Mouse (Mus musculus) hindbrain, embryonic 14.5 days (tissue): ENCODE data around the gene Ryr1. TPM values are rescaled to one million over a fixed set of nuclear protein-coding genes. Genes with fewer than 3 reads are reported as not detected.

ENCODE experiments used
- ATAC-seq: fragments of 200-750 bp; cut with Nextera tagmentation; 2 replicates; pipeline ENCODE4 v1.8.0; 2017; ENCODE audit warnings: moderate number of reproducible peaks, mild to moderate bottlenecking, moderate TSS enrichment, moderate library complexity; ENCODE audit not compliant: low FRiP score
- DNase-seq: peaks from one replicate; pipeline ENCODE4 v3.0.0-alpha.2; 2015; ENCODE audit warnings: low spot score
- H3K27ac ChIP-seq: fragments of 300-500 bp; sonication (generic); 2 replicates; pipeline ENCODE4 v1.5.1; 2014; ENCODE audit warnings: mild to moderate bottlenecking, moderate library complexity
- H3K27me3 ChIP-seq: fragments of 300-500 bp; sonication (generic); 2 replicates; pipeline ENCODE4 v1.6.1; 2014; ENCODE audit warnings: mild to moderate bottlenecking, low read length, mixed read lengths; ENCODE audit not compliant: control insufficient read depth, insufficient read depth
- H3K36me3 ChIP-seq: fragments of 300-500 bp; sonication (generic); replicated peaks from 2 replicates; pipeline ENCODE4 v1.6.1; 2014; ENCODE audit not compliant: control insufficient read depth, insufficient read depth
- H3K4me1 ChIP-seq: fragments of 300-500 bp; sonication (generic); replicated peaks from 2 replicates; pipeline ENCODE4 v1.6.1; 2014; ENCODE audit warnings: antibody characterized with exemption, low read length, mixed read lengths; ENCODE audit not compliant: control insufficient read depth, insufficient read depth
- H3K4me2 ChIP-seq: fragments of 300-500 bp; sonication (generic); replicated peaks from 2 replicates; pipeline ENCODE4 v1.6.1; 2014; ENCODE audit warnings: mild to moderate bottlenecking, moderate library complexity
- H3K4me3 ChIP-seq: fragments of 300-500 bp; sonication (generic); replicated peaks from 2 replicates; pipeline ENCODE4 v1.5.1; 2014; ENCODE audit warnings: mild to moderate bottlenecking, low read length
- H3K9ac ChIP-seq: fragments of 300-500 bp; sonication (generic); 2 replicates; pipeline ENCODE4 v1.6.1; 2014
- H3K9me3 ChIP-seq: fragments of 300-500 bp; sonication (generic); 2 replicates; pipeline ENCODE4 v1.6.1; 2016; ENCODE audit warnings: low read length; ENCODE audit not compliant: control insufficient read depth
- WGBS: fragments of 180-500 bp; shearing (Covaris S2); extraction: QIAGEN DNeasy Blood & Tissue Kit; methylation state at CpG from one replicate; pipeline ENCODE4 v1.1.7; 2014; 5-methylcytosine and 5-hydroxymethylcytosine counted together
- polyA plus RNA-seq: library from polyadenylated mRNA; unstranded; fragments of >200 nt; fragmentation: Nextera tagmentation; extraction: Ambion mirVana; gene quantifications from 2 replicates; pipeline ENCODE4 v1.2.1, GENCODE M21; 2014

The Ryr1 gene
- 5.1 and 7.6 TPM in 2 replicates for polyA plus RNA-seq

DNA sequence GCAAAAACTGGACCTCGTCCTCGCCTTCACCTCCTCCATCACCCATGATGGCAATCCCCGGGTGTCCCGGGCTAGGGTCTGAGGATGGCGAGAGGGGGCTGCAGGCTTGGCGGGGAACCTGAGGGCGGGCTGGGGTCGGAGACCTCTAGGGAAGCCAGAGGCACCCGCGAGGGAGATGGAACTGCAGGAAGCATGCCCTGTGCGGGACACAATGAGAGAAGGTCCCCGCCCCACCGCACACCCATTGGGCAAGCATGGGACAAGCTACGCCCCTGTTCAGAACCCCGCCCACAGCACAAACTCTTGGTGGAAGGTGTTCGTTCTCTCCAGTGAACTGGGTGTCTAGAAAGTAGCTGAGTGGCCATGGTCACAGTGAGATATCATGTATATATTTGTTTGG, at the start of gene Ryr1:
TSS of gene Ryr1 (minus strand) at position 210 of the 400 bp plus-strand sequence.
- no peak for ATAC-seq
- 0 out of 2 replicates have a peak within 1 kb of the TSS, but pooled peaks have one; percentile 26 for H3K9ac ChIP-seq

DNA sequence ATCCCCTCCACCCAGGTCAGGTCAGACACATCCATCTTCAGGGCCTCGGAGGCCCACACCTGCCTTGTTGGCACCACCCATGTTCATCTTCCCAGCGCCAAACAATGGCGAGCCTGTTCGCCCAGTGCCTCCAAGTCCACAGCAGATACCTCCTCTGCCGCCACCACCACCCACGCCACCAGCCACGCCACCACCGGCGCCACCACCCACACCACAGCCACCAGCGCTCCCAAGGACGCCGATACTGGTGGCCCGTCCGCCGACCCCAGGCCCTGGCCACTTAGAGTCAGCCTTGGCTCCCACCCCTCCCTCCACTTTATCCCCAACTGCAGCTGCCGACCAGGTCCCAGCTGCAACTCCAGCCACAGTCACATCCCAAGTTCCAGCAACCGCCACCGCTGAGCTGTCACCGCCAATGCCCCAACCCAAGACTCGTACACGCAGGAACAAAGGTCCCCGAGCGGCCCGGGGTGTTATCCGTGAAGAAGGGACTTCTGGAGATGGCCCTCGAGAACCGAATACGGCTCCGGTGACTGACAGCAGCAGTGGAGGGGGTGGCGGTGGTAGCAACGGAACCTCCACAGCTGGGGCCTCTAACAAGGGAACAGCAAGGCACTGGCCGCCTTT, 47.5 kb upstream of the Ryr1 start:
- H3K9me3 ChIP-seq, result no peaks in the 10 kb centered on the region
- 27% methylated on average over 32 of the region's 32 CpGs for WGBS
- H3K27me3 ChIP-seq, result peaks cover 50% of the 10 kb centered on the region
- H3K9ac ChIP-seq, result 0 out of 2 replicates have a peak overlapping the region, but pooled peaks have one; percentile 31
- peaks cover 22% of the 10 kb centered on the region for H3K4me1 ChIP-seq
- DNase-seq (no peak), ATAC-seq (no peak)
- peaks cover 46% of the 10 kb centered on the region for H3K36me3 ChIP-seq
- 0 out of 2 replicates have a peak overlapping the region, but pooled peaks have one; percentile 47 for H3K4me3 ChIP-seq
- no peak overlapping the region for H3K4me2 ChIP-seq
- H3K27ac ChIP-seq, result no peak overlapping the region

More for the DNA sequence above, at the start of gene Ryr1:
- Histone ChIP-seq H3K36me3 (no peaks in the 10 kb centered on the region), H3K27me3 (peaks cover 6% of the 10 kb centered on the region; the same call in 1 of the 2 replicates), H3K4me1 (peaks cover 4% of the 10 kb centered on the region; the same call in 1 of the 2 replicates), H3K4me2 (peak within 1 kb of the TSS; percentile 47), H3K9me3 (no peaks in the 10 kb centered on the region), H3K27ac (no peak within 1 kb of the TSS), H3K4me3 (peak within 1 kb of the TSS; percentile 15)
- WGBS, result under 1% methylated on average over 16 of the region's 16 CpGs
- DNase-seq, result peak; percentile 36

GRCm38 (mm10) chr7:29171562-29172097, 46.7 kb upstream of the Ryr1 start:
- peaks cover 50% of the 10 kb centered on the region for H3K27me3 ChIP-seq
- H3K4me2 ChIP-seq, result peak overlapping the region; percentile 57
- H3K9ac ChIP-seq, result peak overlapping the region; percentile 31
- DNase-seq (no peak), ATAC-seq (no peak)
- 6% methylated on average over 34 of the region's 34 CpGs for WGBS
- H3K9me3 ChIP-seq, result no peaks in the 10 kb centered on the region
- no peak overlapping the region for H3K27ac ChIP-seq
- peaks cover 22% of the 10 kb centered on the region for H3K4me1 ChIP-seq
- H3K4me3 ChIP-seq, result peak overlapping the region; percentile 47
- peaks cover 42% of the 10 kb centered on the region for H3K36me3 ChIP-seq

DNA sequence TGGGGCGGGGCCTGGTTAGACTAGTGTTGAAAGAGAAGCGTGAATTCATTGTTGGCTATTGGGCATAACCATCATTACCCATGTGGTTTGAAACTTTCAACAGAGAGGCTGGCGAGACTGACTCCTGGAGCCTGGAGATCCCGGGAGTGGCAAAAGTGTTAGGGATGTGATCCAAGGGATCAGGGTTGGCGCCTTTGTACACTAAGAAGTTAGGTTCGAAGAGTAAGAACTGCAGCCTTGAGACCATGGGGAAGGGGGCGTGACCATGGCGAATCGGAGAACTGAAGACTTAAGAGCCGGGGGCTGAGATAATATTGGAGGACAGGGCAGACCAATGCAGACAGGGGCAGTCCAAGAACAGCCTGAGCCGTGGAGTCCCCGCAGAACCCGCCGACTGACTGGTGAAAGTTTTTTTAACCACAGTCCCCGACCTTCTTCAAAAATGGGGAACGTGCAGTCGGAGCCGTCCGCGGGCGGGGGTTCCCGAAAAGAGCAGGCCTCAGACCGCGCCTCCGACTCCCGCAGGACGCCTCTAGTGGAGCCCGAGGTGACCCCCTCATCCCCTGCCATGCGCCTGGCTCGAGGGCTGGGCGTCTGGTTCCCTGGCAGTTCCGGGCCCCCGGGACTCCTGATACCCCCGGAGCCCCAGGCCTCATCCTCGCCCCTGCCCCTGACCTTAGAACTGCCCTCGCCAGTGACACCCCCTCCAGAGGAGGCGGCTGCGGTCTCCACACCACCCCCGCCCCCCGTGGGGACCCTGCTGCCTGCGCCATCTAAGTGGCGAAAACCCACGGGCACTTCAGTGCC, 46.0 kb upstream of the Ryr1 start:
- ATAC-seq (no peak), DNase-seq (no peak)
- H3K9ac ChIP-seq, result no peak overlapping the region
- peaks cover 22% of the 10 kb centered on the region for H3K4me1 ChIP-seq
- peak overlapping the region; percentile 57 for H3K4me2 ChIP-seq
- H3K36me3 ChIP-seq, result peaks cover 39% of the 10 kb centered on the region
- H3K27me3 ChIP-seq, result peaks cover 50% of the 10 kb centered on the region
- 1% methylated on average over 43 of the region's 43 CpGs for WGBS
- no peaks in the 10 kb centered on the region for H3K9me3 ChIP-seq
- peak overlapping the region; percentile 47 for H3K4me3 ChIP-seq
- H3K27ac ChIP-seq, result no peak overlapping the region

GRCm38 (mm10) chr7:29170066-29170754, 45.2 kb upstream of the Ryr1 start, which contains the start of the genes Ggn and Spred3:
Gene Ggn (plus strand): TSS chr7:29170210.
Gene Spred3 (minus strand): TSS chr7:29170411.
- H3K4me1 ChIP-seq, result peaks cover 22% of the 10 kb centered on the region
- peak within 1 kb of the TSS; percentile 57 for H3K9ac ChIP-seq
- H3K4me3 ChIP-seq, result peak within 1 kb of the TSS; percentile 47
- peaks cover 48% of the 10 kb centered on the region for H3K27me3 ChIP-seq
- under 1% methylated on average over 30 of the region's 30 CpGs for WGBS
- no peaks in the 10 kb centered on the region for H3K9me3 ChIP-seq
- peak within 1 kb of the TSS; percentile 72 for H3K27ac ChIP-seq
- peak; percentile 69 for DNase-seq
- H3K4me2 ChIP-seq, result peak within 1 kb of the TSS; percentile 57
- H3K36me3 ChIP-seq, result peaks cover 35% of the 10 kb centered on the region
- ATAC-seq, result peak; percentile 17

GRCm38 (mm10) chr7:29169231-29170065, 44.5 kb upstream of the Ryr1 start:
- H3K27ac ChIP-seq, result peak overlapping the region; percentile 72
- H3K9ac ChIP-seq, result peak overlapping the region; percentile 57
- peaks cover 22% of the 10 kb centered on the region for H3K4me1 ChIP-seq
- peaks cover 40% of the 10 kb centered on the region for H3K27me3 ChIP-seq
- H3K4me3 ChIP-seq, result peak overlapping the region; percentile 47
- WGBS, result 1% methylated on average over 33 of the region's 39 CpGs
- no peaks in the 10 kb centered on the region for H3K9me3 ChIP-seq
- peak; percentile 81 for ATAC-seq
- peaks cover 31% of the 10 kb centered on the region for H3K36me3 ChIP-seq
- DNase-seq, result peak; percentile 80
- peak overlapping the region; percentile 57 for H3K4me2 ChIP-seq

GRCm38 (mm10) chr7:29168791-29169230, 43.8 kb upstream of the Ryr1 start:
- Histone ChIP-seq H3K27me3 (peaks cover 34% of the 10 kb centered on the region), H3K4me1 (peaks cover 22% of the 10 kb centered on the region), H3K9ac (peak overlapping the region; percentile 57), H3K27ac (peak overlapping the region; percentile 72), H3K9me3 (no peaks in the 10 kb centered on the region), H3K4me3 (peak overlapping the region; percentile 47), H3K4me2 (peak overlapping the region; percentile 57), H3K36me3 (peaks cover 26% of the 10 kb centered on the region)
- 0% methylated on average over 14 of the region's 14 CpGs for WGBS
- peak; percentile 72 for DNase-seq
- peak; percentile 18; the same call in 1 of the 2 replicates for ATAC-seq

DNA sequence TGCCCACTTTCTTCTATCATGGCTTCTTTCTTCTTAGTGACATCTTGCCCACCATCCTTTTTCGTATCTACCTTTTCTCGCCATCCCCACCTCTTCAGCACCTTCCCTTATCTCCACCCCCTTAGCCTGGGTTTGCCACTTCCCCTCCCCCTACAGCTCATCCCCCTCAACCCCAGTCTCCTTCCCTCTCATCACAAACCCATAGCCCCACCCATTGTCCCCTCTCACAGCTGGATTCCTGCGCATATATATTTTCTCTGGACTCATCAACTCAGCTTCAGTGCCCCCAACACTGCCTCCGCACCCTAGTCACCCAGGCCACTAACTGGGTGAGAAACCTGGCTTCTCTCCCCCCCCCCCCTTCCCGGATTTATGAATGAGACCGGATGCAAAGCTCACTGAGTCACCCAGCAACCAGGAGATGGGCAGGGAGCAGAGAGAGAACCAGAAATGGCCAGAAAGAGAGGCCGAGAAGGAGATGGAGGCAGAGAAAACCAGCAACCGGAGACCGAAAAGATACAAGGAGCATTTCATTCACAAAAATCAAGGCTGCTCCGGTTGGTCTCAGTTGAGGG, 43.2 kb upstream of the Ryr1 start:
- DNase-seq, result no peak
- Histone ChIP-seq H3K4me3 (peak overlapping the region; percentile 47), H3K27me3 (peaks cover 28% of the 10 kb centered on the region), H3K4me2 (peak overlapping the region; percentile 57), H3K9me3 (no peaks in the 10 kb centered on the region), H3K4me1 (peaks cover 22% of the 10 kb centered on the region), H3K36me3 (peaks cover 22% of the 10 kb centered on the region), H3K27ac (peak overlapping the region; percentile 72), H3K9ac (peak overlapping the region; percentile 57)
- no peak for ATAC-seq
- WGBS, result 3% methylated on average over 10 of the region's 10 CpGs
